Mouse (Mus musculus) MEL (cell line): ENCODE results near the gene Bmper. TPM values are rescaled to one million over a fixed set of nuclear protein-coding genes. Genes with fewer than 3 reads are reported as not detected.

Source experiments
- DNase-seq: peaks from one replicate; pipeline ENCODE4 v3.0.0; 2011; ENCODE audit warnings: low read depth, low spot score
- H3K27ac ChIP-seq: 2 replicates; pipeline ENCODE4 v1.5.1; 2012; ENCODE audit warnings: low read depth, mild to moderate bottlenecking, control low read depth, low read length, moderate library complexity; ENCODE audit not compliant: control insufficient read depth
- H3K27me3 ChIP-seq, 2 experiments: fragments of 150-350 bp in 1 of 2; sonication (generic) in 1 of 2; 2 replicates each; pipeline ENCODE4 v1.6.1; 2012; ENCODE audit warnings: low read length in 2 of 2, mild to moderate bottlenecking in 2 of 2, improper control_type of control experiment in 1 of 2, moderate library complexity in 1 of 2; ENCODE audit not compliant: insufficient read depth in 2 of 2, control insufficient read depth in 1 of 2
- H3K36me3 ChIP-seq, 2 experiments: 2 replicates each; pipeline ENCODE4 v1.6.1; 2012 to 2014; ENCODE audit warnings: low read length in 2 of 2, improper control_type of control experiment in 1 of 2, inconsistent platforms in 1 of 2, mild to moderate bottlenecking in 1 of 2; ENCODE audit not compliant: insufficient read depth in 2 of 2, control insufficient read depth in 1 of 2
- H3K4me1 ChIP-seq, 2 experiments: fragments of 150-350 bp in 1 of 2; sonication (generic) in 1 of 2; 2 replicates each; pipeline ENCODE4 v1.6.1; 2012; ENCODE audit warnings: low read length in 2 of 2, improper control_type of control experiment in 1 of 2, mild to moderate bottlenecking in 1 of 2; ENCODE audit not compliant: insufficient read depth in 2 of 2, control insufficient read depth in 1 of 2
- H3K4me3 ChIP-seq, 2 experiments: fragments of 150-350 bp in 1 of 2; sonication (generic) in 1 of 2; 2 replicates each; pipeline ENCODE4 v1.5.1; 2012; ENCODE audit warnings: low read depth in 2 of 2, low read length in 2 of 2, mild to moderate bottlenecking in 2 of 2, moderate library complexity in 2 of 2, control low read depth in 1 of 2, improper control_type of control experiment in 1 of 2; ENCODE audit not compliant: control insufficient read depth in 1 of 2, insufficient read depth in 1 of 2
- H3K79me2 ChIP-seq: 2 replicates; pipeline ENCODE4 v1.6.1; 2012; ENCODE audit warnings: mild to moderate bottlenecking, low read length, moderate library complexity; ENCODE audit not compliant: control insufficient read depth, poor library complexity, insufficient read depth
- H3K9ac ChIP-seq: 2 replicates; pipeline ENCODE4 v1.6.1; 2012; ENCODE audit warnings: low read depth, mild to moderate bottlenecking, control low read depth, low read length, moderate library complexity; ENCODE audit not compliant: control insufficient read depth, poor library complexity, severe bottlenecking
- H3K9me3 ChIP-seq: fragments of 150-350 bp; sonication (generic); replicated peaks from 2 replicates; pipeline ENCODE4 v1.6.1; 2012; ENCODE audit warnings: mild to moderate bottlenecking, low read length, improper control_type of control experiment, moderate library complexity; ENCODE audit not compliant: insufficient read depth
- CHD1 ChIP-seq: IDR thresholded peaks from 2 replicates; pipeline ENCODE4 v1.6.1; 2012; ENCODE audit warnings: low read depth, mild to moderate bottlenecking, inconsistent platforms, low read length, improper control_type of control experiment
- CTCF ChIP-seq, 3 experiments: IDR thresholded peaks in 2 of 3; conservative IDR thresholded peaks in 1 of 3; 2 replicates each; pipeline ENCODE4 v1.5.1; 2011 to 2012; ENCODE audit warnings: low read length in 3 of 3, low read depth in 2 of 3, mild to moderate bottlenecking in 2 of 3, improper control_type of control experiment in 1 of 3, inconsistent platforms in 1 of 3, mixed read lengths in 1 of 3, moderate library complexity in 1 of 3; ENCODE audit not compliant: control insufficient read depth in 1 of 3, insufficient read depth in 1 of 3, poor library complexity in 1 of 3, severe bottlenecking in 1 of 3
- E2F4 ChIP-seq: IDR thresholded peaks from 2 replicates; pipeline ENCODE4 v1.6.1; 2011; ENCODE audit warnings: low read depth, low read length, improper control_type of control experiment, borderline replicate concordance
- GABPA ChIP-seq: IDR thresholded peaks from 2 replicates; pipeline ENCODE4 v1.6.1; 2012; ENCODE audit warnings: low read depth, mild to moderate bottlenecking, inconsistent platforms, low read length, improper control_type of control experiment, moderate library complexity
- JUND ChIP-seq: IDR thresholded peaks from 2 replicates; pipeline ENCODE4 v1.6.1; 2011; ENCODE audit warnings: low read depth, mild to moderate bottlenecking, improper control_type of control experiment, low read length
- MYB ChIP-seq: IDR thresholded peaks from 2 replicates; pipeline ENCODE4 v1.6.1; 2011; ENCODE audit warnings: mild to moderate bottlenecking, low read depth, low read length, improper control_type of control experiment
- RAD21 ChIP-seq: IDR thresholded peaks from 2 replicates; pipeline ENCODE4 v1.6.1; 2011; ENCODE audit warnings: mild to moderate bottlenecking, low read depth, low read length, improper control_type of control experiment
- SIN3A ChIP-seq: IDR thresholded peaks from 2 replicates; pipeline ENCODE4 v1.6.1; 2012; ENCODE audit warnings: low read length, improper control_type of control experiment, inconsistent platforms
- TCF12 ChIP-seq: IDR thresholded peaks from 2 replicates; pipeline ENCODE4 v1.6.1; 2014; ENCODE audit warnings: low read depth, mild to moderate bottlenecking, inconsistent platforms, low read length, improper control_type of control experiment, moderate library complexity
- ZKSCAN1 ChIP-seq: IDR thresholded peaks from 2 replicates; pipeline ENCODE4 v1.6.1; 2012; ENCODE audit warnings: low read depth, mild to moderate bottlenecking, inconsistent platforms, low read length, improper control_type of control experiment, moderate library complexity
- polyA plus RNA-seq, 2 experiments: library from polyadenylated mRNA; stranded (reverse) in 1 of 2; unstranded in 1 of 2; fragments of >175 nt in 1 of 2; fragments of >200 nt in 1 of 2; gene quantifications; 2 replicates each; pipeline versions ENCODE4 v1.2.1 to v1.2.4; 2012; ENCODE audit warnings: low replicate concordance in 2 of 2, low read depth in 1 of 2; ENCODE audit not compliant: insufficient read length in 2 of 2, insufficient read depth in 1 of 2, missing spikeins in 1 of 2
- total RNA-seq: library from RNA; depleted of rRNA; stranded (reverse); fragments of 300-350 nt; gene quantifications from 2 replicates; pipeline ENCODE4 v1.2.3, GENCODE M21; 2012

The Bmper gene
- total and polyA plus RNA-seq, 3 experiments = not detected

DNA sequence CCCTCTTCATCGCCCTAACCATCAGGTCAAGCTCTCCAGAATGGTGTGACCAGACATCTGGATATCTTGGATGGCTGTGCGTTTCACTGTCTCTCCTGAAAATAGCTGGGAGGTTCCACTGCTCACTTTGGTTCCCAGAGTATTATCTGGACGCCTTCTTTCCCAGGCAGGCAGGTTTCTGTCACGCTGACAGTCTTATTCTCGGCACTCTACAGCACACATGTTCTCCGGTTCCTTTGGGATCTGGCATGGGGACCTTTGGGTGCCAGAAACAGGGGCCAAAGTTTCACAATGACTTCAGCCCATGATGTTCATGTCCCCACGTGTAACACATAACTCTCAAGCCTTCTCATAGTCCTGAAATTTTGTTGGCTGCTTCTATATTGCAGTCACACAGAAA, 173.3 kb downstream of the Bmper start:
- no peak for DNase-seq
- Histone ChIP-seq H3K79me2 (no peaks in the 10 kb centered on the region), H3K4me3 (no peak overlapping the region), H3K27ac (no peak overlapping the region), H3K9me3 (no peaks in the 10 kb centered on the region), H3K9ac (no peak overlapping the region), H3K4me1 (no peaks in the 10 kb centered on the region), H3K36me3 (no peaks in the 10 kb centered on the region), H3K27me3 (no peaks in the 10 kb centered on the region)
- TF ChIP-seq ZKSCAN1 (no peak), CTCF (IDR thresholded peaks at IDR 0.05 in 2 of 3, conservative IDR thresholded peaks at IDR 0.05 in 1 of 3; ENCODE audit: control insufficient read depth in 1 of 3, insufficient read depth in 1 of 3, low read depth in 2 of 3, low read length in 3 of 3, poor library complexity in 1 of 3, severe bottlenecking in 1 of 3) (no peak), MYB (no peak)

DNA sequence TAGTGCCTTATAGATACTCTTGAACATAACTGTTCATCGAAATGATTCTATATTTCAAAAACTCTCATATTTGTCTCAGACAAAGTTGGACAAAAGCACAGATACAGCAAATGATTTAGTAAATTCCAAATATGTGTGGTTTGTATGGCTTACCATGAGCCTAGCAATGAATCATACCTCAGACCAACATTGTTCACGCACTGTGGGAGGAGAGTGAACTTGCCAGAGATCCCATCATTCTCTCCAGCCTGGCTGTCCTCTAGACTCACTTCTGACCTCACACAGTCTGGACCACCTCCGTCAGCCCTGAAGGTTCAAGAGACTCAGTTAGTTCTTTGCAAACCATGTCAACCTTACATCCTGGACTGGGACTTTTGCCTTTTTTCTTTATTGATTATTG, 175.0 kb downstream of the Bmper start:
- TF ChIP-seq CHD1 = no peak
- TF ChIP-seq CTCF (IDR thresholded peaks at IDR 0.05 in 2 of 3, conservative IDR thresholded peaks at IDR 0.05 in 1 of 3; ENCODE audit: control insufficient read depth in 1 of 3, insufficient read depth in 1 of 3, low read depth in 2 of 3, low read length in 3 of 3, poor library complexity in 1 of 3, severe bottlenecking in 1 of 3) = no peak
- Histone ChIP-seq H3K4me3 (no peak overlapping the region), H3K9me3 (no peaks in the 10 kb centered on the region), H3K4me1 (no peaks in the 10 kb centered on the region), H3K27me3 (no peaks in the 10 kb centered on the region), H3K9ac (no peak overlapping the region), H3K36me3 (no peaks in the 10 kb centered on the region), H3K79me2 (no peaks in the 10 kb centered on the region), H3K27ac (no peak overlapping the region)
- no peak for DNase-seq

DNA sequence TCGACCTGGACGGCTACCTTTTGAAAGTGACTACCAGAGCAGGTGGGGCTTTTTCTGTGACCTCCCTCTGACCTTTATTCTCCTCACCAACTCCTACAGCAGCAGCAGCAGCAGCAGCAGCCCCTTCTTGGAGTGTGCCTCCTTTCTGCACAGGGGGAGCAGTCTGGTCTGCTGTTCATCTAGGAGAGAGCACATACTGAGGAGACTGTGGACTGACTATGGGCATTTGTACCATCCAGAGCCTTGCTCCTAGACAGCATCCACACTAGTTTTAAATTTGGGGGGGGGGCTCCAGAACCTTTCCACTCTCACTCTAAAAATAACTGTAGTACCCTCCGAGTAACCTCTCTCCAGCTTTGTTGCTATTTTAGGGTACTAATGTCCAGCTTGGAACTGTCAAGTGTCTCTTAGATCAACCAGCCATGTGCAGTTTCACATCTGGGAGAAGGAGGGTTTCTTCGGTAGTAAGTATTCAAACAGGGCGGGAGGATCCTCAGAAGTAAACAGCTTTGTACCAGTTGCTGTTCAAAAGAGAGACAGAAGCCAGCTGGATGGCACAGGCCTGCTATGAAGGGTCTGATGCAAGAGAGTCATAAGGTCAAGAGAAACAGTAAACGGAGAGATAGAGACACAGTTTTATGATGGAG, 176.9 kb downstream of the Bmper start:
- Histone ChIP-seq H3K4me1 (no peaks in the 10 kb centered on the region), H3K79me2 (no peaks in the 10 kb centered on the region), H3K27me3 (no peaks in the 10 kb centered on the region), H3K9ac (no peak overlapping the region), H3K36me3 (no peaks in the 10 kb centered on the region), H3K27ac (no peak overlapping the region), H3K4me3 (no peak overlapping the region), H3K9me3 (no peaks in the 10 kb centered on the region)
- DNase-seq = no peak
- no peak for TF ChIP-seq JUND
- TF ChIP-seq E2F4 = no peak
- TF ChIP-seq TCF12 = no peak
- no peak for TF ChIP-seq RAD21
- no peak for TF ChIP-seq GABPA
- TF ChIP-seq SIN3A = no peak
